Mouse (Mus musculus) layer of hippocampus, adult 2 months (tissue): Measurements from ENCODE around the gene Ttc25. TPM values are rescaled to one million over a fixed set of nuclear protein-coding genes. Genes with fewer than 3 reads are reported as not detected.

Experiments
- DNase-seq, 2 experiments: peaks; one replicate each; pipeline ENCODE4 v3.0.0; 2022; ENCODE audit warnings: low spot score in 2 of 2
- H3K27ac ChIP-seq: fragments of 200-600 bp; 2 replicates; pipeline ENCODE4 v1.8.1; 2022
- H3K4me3 ChIP-seq: fragments of 200-600 bp; 2 replicates; pipeline ENCODE4 v1.8.1; 2022; ENCODE audit warnings: mild to moderate bottlenecking
- CTCF ChIP-seq: fragments of 200-600 bp; conservative IDR thresholded peaks from 2 replicates; pipeline ENCODE4 v1.8.1; 2022; ENCODE audit warnings: antibody characterized with exemption, mild to moderate bottlenecking, moderate library complexity
- total RNA-seq, 2 experiments: library from RNA; stranded (reverse); gene quantifications; 2 replicates each; pipeline ENCODE4 v1.2.3; 2021

Gene Ttc25
- total RNA-seq, 2 experiments from 2014 or later = 1.3 to 1.7 TPM

DNA sequence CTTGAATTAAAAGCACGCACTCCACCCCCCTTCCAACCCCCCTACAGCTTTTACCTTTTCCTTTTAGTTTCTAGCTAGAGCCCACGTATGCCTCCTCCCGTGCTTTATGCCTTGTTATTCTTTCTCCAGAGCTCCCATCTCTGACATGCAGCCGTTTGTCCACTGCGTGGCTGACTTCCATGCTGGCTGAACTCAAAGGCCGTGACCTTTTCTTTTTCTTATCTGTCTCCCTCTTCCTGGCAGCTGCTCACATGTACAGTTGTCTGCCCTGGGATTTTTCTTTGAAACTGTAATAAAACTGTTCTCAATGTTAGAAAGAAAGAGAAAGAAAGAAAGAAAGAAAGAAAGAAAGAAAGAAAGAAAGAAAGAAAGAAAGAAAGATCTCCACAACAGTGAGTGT, 4.4 kb upstream of the Ttc25 start:
- no peak for DNase-seq
- H3K4me3 ChIP-seq = no peak overlapping the region
- TF ChIP-seq CTCF = no peak
- H3K27ac ChIP-seq = no peak overlapping the region

DNA sequence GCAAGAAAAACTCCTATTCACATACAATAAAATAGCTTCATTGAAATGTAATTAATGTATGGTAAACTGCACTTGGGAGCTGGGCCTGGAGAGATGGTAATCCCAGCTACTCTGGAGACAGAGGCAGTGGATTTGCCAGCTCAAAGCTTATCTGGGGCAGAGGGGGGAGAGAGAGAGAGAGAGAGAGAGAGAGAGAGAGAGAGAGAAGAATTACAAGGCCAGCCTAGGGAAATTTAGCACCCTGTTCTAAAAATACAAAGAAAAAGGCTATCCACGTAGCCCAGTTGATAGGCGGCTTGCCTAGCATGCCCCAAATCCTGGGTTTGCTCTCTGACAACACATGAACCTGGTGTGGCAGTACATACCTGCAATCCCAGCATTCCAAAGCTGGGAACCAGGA, 3.8 kb upstream of the Ttc25 start:
- DNase-seq = no peak
- TF ChIP-seq CTCF = no peak
- no peak overlapping the region for H3K4me3 ChIP-seq
- H3K27ac ChIP-seq = no peak overlapping the region

GRCm38 (mm10) chr11:100545746-100546085, 309 bp downstream of the Ttc25 start:
- peak overlapping the region; percentile 57 for H3K4me3 ChIP-seq
- DNase-seq = no peak
- peak overlapping the region; percentile 85 for H3K27ac ChIP-seq
- TF ChIP-seq CTCF = no peak

DNA sequence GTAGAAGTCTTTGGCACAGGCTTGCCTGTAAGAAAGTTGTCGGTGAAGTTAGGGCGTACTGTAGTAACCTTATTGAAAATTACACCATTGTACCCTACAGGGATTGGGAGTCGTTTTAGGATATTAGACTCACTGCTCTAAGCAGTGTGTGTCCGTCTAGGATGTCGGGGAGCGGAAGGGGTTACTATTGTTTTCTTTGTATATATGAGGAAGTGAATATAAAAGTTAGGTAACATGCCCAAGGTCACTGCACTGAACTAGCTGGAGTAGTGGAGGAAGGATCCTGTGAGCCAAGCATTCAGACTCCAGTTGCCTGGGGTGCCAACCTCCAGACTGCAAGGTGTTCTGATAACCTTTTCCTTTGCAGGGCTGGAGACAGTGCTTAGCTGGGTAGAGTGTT, 1.5 kb downstream of the Ttc25 start:
- H3K27ac ChIP-seq = no peak overlapping the region
- DNase-seq = no peak
- TF ChIP-seq CTCF = no peak

DNA sequence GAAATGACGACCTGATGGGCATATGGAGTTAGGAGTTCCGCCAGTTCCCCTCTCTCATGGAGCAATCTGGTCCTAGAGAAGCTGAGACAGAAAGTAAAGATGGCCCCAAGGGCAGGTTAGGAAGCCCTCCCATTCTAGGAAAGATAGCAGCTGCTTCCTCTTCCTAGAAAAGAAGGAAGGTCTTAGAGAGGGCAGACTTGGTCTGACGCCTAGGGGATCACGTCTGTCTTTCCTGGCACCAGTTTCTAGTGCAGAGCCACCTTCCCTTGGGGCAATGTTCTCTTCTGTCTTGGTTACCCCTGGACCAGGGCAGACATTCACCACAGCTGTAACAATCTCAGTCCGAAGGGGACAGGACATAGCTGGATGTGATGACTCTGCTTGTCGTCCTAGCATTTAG, 2.7 kb downstream of the Ttc25 start:
- Histone ChIP-seq H3K4me3 (no peak overlapping the region), H3K27ac (no peak overlapping the region)
- DNase-seq = no peak
- TF ChIP-seq CTCF = no peak

More for the DNA sequence above, 1.5 kb downstream of the Ttc25 start:
- H3K4me3 ChIP-seq = no peak overlapping the region

DNA sequence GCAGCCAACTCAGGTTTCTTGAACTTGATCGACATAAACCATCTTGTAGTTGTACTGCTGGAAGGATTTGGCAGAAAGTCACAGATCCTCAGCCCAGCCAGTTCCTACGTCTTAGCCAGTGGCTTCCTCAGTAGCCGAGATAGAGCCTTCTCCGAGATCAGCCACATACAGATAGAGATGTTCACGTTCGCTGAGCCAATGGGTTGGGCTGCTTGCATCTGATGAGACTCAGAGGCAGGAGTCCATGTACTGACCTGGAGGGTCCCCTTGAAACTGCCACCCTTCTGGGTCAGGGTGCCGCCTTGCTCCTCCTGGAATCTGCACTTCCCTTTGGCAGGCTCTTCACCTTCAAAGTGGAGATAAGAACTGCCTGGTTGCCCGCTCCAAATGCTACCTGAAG, 4.1 kb downstream of the Ttc25 start:
- Histone ChIP-seq H3K4me3 (no peak overlapping the region), H3K27ac (no peak overlapping the region)
- DNase-seq = no peak
- TF ChIP-seq CTCF = no peak

- no peak for TF ChIP-seq CTCF
- H3K27ac ChIP-seq = no peak overlapping the region
- no peak overlapping the region for H3K4me3 ChIP-seq
- DNase-seq = no peak
These were observed 4.7 kb downstream of the Ttc25 start for GRCm38 (mm10) chr11:100550101-100550500.

DNA sequence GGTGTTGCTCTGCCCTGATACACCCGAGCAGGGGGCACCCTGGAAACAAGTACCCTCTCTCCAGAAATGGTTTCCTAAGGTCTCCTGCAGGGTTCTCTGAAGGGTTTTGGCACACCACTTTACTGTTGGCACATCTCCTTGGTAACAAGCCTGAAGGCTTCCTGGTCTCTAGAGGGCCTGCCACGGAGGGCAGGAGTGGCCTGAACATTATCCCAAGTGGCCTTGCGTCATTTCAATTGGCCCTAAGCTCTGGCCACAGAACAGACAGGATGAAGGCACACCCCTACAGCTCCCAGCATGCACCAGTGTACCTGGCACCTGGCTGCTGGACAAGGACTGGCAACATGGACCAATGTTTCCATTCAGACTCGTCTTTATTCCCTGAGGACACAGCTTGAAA, 7.4 kb downstream of the Ttc25 start:
- no peak for DNase-seq
- Histone ChIP-seq H3K4me3 (no peak overlapping the region), H3K27ac (no peak overlapping the region)
- no peak for TF ChIP-seq CTCF

DNA sequence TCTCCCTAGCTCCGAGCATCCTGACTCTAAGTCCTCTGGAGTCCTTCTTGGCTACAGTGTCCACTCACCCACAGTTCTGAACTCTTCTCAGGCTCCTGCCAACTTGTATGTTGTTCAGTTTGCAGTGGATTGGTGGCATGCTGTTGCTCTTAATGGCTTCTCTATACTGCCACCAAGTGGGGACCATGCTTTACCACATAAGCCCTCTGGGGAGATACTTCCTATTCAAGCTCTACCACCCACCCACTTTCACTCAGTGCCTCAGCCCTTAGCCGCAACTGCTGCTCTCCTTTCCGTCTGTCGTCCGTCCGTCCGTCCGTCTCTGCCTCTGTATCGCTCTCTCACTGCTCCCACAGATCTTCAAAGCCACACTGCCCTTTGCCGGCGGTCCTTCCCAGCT, 10.2 kb downstream of the Ttc25 start:
- peak; percentile 84 for TF ChIP-seq CTCF
- peak; percentile 60 to 64 for DNase-seq
- Histone ChIP-seq H3K27ac (no peak overlapping the region), H3K4me3 (no peak overlapping the region)

GRCm38 (mm10) chr11:100557563-100557962, 12.2 kb downstream of the Ttc25 start:
- H3K27ac ChIP-seq = no peak overlapping the region
- TF ChIP-seq CTCF = no peak
- DNase-seq = no peak
- H3K4me3 ChIP-seq = no peak overlapping the region

- TF ChIP-seq CTCF = no peak
- no peak for DNase-seq
- Histone ChIP-seq H3K27ac (no peak overlapping the region), H3K4me3 (no peak overlapping the region)
These were observed 14.1 kb downstream of the Ttc25 start for GRCm38 (mm10) chr11:100559476-100559875.

DNA sequence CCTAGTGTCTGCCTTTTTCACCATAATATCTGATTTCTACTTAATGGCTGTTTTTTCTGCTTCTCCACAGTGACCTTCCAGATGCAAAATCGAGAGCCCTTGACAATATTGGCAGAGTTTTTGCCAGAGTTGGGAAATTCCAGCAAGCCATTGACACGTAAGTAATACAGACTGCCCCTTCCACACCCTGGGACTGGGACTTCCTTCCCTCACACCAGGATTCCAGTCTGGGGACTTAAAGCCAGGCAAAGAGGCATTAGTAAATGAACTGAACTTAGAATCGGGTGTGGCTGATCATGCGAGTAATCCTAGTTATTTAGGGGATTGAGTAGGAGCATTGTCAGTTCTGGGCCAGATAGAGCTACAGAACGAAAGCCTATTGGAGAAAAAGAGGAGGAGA, 16.3 kb downstream of the Ttc25 start:
- no peak for TF ChIP-seq CTCF
- no peak for DNase-seq
- no peak overlapping the region for H3K4me3 ChIP-seq
- H3K27ac ChIP-seq = no peak overlapping the region

- TF ChIP-seq CTCF = no peak
- DNase-seq = peak; percentile 78 to 85
- H3K27ac ChIP-seq = peak overlapping the region; percentile 46; the same call in 1 of the 2 replicates
- peak overlapping the region; percentile 11 for H3K4me3 ChIP-seq
These were observed 18.9 kb downstream of the Ttc25 start for GRCm38 (mm10) chr11:100564297-100564696.

DNA sequence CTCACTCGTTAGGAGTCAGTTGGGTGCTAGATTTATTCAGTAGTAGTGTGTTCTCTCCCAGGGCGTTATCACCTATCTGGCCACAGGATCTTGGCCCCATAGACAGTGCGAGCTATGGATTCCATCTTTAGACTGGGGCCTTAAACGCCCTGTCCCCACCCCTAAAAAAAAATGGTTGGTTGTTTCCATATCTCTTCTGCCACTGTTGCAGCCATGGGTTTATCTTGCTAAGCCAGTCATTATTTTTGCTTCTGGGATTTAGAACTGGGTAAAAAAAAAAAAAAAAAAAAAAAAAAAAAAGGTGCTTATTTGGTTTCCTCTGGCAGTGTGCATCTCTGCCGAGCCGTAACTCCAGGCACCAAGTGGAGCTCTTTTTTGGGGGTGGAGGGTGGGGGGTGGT, 19.3 kb downstream of the Ttc25 start:
- peak overlapping the region; percentile 11 for H3K4me3 ChIP-seq

GRCm38 (mm10) chr11:100567229-100567628, 21.8 kb downstream of the Ttc25 start:
- TF ChIP-seq CTCF = no peak
- Histone ChIP-seq H3K27ac (no peak overlapping the region), H3K4me3 (no peak overlapping the region)
- DNase-seq = no peak

More for the DNA sequence above, 19.3 kb downstream of the Ttc25 start:
- H3K27ac ChIP-seq = peak overlapping the region; percentile 46; the same call in 1 of the 2 replicates
- TF ChIP-seq CTCF = no peak
- no peak for DNase-seq
